Mouse (Mus musculus): ENCODE measurements around the gene Zic2.

DNA sequence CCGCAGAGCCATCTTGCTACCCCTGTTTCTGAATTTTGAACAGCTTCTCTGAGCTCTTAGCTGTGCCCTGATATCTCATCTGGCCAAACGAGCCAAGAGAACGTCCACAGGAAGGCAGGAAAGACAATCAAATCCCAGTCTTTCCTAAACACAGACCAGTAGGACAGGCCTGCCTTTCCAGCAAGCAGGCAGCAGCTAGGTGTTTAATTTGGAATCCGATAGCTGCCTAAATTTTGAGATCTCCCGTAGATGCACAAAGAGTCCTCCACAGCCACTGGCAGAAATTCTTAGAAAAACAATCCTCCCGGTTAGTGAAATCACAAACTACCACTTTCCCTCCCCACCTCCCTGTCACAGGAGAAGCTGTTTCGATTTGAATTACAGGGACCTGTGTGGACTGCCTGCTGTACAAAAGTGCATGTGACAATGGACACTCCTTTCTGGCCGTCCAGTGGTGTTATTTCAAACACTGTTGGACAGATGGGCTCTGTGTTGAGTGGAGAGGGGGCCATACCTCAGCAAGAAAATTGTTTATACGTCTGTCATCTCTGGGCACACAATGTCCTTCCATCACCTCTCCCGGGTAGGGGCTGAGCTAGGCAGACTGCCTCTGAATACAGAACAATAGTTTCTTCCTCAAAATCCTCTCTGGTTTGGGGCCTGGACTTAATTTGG lies 48.6 kb upstream of the Zic2 start:
- TF ChIP-seq POLR2A (IDR thresholded peaks at IDR 0.05; ENCODE audit: control insufficient read depth, low read depth, low read length) (no peak), CTCF (IDR thresholded peaks at IDR 0.05; ENCODE audit: control insufficient read depth, insufficient read depth, insufficient replicate concordance, low read depth, low read length) (no peak)
